Mouse (Mus musculus) spleen, adult 2 months (tissue): ENCODE measurements around the gene Itsn1.

Source experiments
- CTCF ChIP-seq: fragments of 200-500 bp; IDR thresholded peaks from 2 replicates; pipeline ENCODE4 v1.5.1; 2011; ENCODE audit warnings: mild to moderate bottlenecking, inconsistent platforms; ENCODE audit not compliant: insufficient read depth, insufficient read length, insufficient replicate concordance; ENCODE audit errors: extremely low read depth
- POLR2A ChIP-seq: fragments of 200-500 bp; IDR thresholded peaks from 2 replicates; pipeline ENCODE4 v1.6.1; 2011; ENCODE audit warnings: low read depth, low read length, inconsistent platforms

DNA sequence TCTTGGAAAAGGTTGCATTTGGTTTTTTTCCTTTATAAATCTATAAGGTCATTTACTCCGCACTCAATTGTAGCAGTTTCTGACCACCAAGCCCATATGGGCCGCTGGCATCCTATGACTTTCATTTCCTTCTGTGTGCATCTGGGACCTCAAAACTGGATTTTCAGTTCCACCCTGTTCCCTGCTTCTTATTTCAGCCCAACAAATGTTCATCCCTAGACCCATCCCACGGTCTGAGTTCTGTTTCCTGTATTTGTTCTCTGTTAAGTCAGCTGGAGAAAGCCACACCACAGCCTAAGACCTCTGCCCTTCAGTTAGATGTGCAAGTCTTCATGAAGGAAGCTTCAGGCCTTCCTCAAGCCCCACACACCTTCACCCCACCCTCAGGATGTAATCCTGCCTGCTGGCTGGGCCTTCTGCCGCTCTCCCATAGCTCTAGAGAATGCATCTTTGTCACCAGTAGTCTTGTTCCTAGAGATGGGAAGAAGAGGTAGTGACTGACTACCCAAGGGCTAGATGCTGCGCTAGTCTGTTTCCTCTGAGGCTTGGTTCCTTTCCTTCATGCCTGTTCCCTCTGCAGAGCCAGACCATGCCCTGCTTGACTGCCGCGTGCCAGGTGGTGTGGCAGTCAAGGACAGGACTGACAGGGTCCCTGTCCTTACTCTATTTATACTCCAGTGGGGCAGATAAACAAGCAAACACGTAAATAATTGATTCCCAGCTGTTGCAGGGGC lies 11.3 kb downstream of the Itsn1 start:
- TF ChIP-seq CTCF (no peak), POLR2A (no peak)
